Mouse (Mus musculus): Measurements from ENCODE around the gene Ddx39b. TPM values are rescaled to one million over a fixed set of nuclear protein-coding genes. Genes with fewer than 3 reads are reported as not detected.

Ddx39b gene
- polyA plus RNA-seq, 1 experiment from 2014 or later, result 260 TPM

- Histone ChIP-seq H3K4me2 (ENCODE audit: low read depth, low read length) (no peak overlapping the region), H3K36me3 (ENCODE audit: control insufficient read depth, insufficient read depth) (no peaks in the 10 kb centered on the region), H3K4me1 (ENCODE audit: control insufficient read depth, insufficient read depth, low read length) (peaks cover 7% of the 10 kb centered on the region), H3K27ac (ENCODE audit: low read length) (no peak overlapping the region), H3K9me3 (replicated peaks; ENCODE audit: control insufficient read depth, low read length) (no peaks in the 10 kb centered on the region), H3K27me3 (ENCODE audit: control insufficient read depth, insufficient read depth, low read length) (peaks cover 15% of the 10 kb centered on the region), H3K9ac (ENCODE audit: low read length) (no peak overlapping the region), H3K4me3 (ENCODE audit: low read length) (no peak overlapping the region)
- 70% methylated on average over 13 of the region's 13 CpGs for whole genome bisulfite sequencing
- no peak for ATAC-seq (replicated peaks; ENCODE audit: extremely low read depth, insufficient read depth, low FRiP score)
These were observed 20.1 kb downstream of the Ddx39b start for GRCm38 (mm10) chr17:35261651-35262050.

DNA sequence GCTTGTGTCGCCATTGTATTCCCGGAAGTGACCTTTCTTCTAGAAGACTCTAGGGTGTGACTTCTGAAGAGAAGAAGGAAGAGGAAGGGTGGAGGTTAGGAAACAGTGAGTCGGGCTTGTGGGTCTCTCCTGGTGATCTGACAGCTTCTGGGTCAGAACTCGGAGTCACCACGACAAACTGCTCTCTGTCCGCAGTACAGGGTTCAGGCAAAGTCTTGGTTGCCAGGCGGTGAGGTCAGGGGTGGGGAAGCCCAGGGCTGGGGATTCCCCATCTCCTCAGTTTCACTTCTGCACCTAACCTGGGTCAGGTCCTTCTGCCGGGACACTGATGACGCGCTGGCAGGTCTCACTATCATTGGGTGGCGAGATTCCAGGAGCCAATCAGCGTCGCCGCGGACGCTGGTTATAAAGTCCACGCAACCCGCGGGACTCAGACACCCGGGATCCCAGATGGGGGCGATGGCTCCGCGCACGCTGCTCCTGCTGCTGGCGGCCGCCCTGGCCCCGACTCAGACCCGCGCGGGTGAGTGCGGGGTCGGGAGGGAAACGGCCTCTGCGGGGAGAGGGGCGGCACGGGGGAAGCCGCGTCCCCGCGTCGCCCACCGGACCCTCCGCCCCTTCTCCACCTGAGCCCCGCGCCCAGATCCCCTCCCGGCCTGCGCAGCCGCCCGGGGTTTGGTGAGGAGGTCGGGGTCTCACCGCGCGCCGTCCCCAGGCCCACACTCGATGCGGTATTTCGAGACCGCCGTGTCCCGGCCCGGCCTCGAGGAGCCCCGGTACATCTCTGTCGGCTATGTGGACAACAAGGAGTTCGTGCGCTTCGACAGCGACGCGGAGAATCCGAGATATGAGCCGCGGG lies 21.3 kb downstream of the Ddx39b start, which contains the start of gene H2-D1:
H2-D1 (plus strand) TSS at position 67 of the 859 bp plus-strand sequence.
- Histone ChIP-seq H3K4me1 (ENCODE audit: control insufficient read depth, insufficient read depth, low read length) (peaks cover 4% of the 10 kb centered on the region), H3K36me3 (ENCODE audit: control insufficient read depth, insufficient read depth) (no peaks in the 10 kb centered on the region), H3K27ac (ENCODE audit: low read length) (no peak within 1 kb of the TSS), H3K4me2 (ENCODE audit: low read depth, low read length) (peak within 1 kb of the TSS; percentile 100), H3K4me3 (ENCODE audit: low read length) (peak within 1 kb of the TSS; percentile 84), H3K9me3 (replicated peaks; ENCODE audit: control insufficient read depth, low read length) (no peaks in the 10 kb centered on the region), H3K27me3 (ENCODE audit: control insufficient read depth, insufficient read depth, low read length) (peaks cover 15% of the 10 kb centered on the region), H3K9ac (ENCODE audit: low read length) (peak within 1 kb of the TSS; percentile 77)
- WGBS, result 1% methylated on average over 51 of the region's 73 CpGs
- peak; percentile 86 for ATAC-seq (replicated peaks; ENCODE audit: extremely low read depth, insufficient read depth, low FRiP score)

- Histone ChIP-seq H3K4me1 (ENCODE audit: control insufficient read depth, insufficient read depth, low read length) (peaks cover 4% of the 10 kb centered on the region; the same call in 1 of the 2 replicates), H3K9ac (ENCODE audit: low read length) (peak overlapping the region; percentile 77), H3K4me2 (ENCODE audit: low read depth, low read length) (peak overlapping the region; percentile 100), H3K27ac (ENCODE audit: low read length) (no peak overlapping the region), H3K36me3 (ENCODE audit: control insufficient read depth, insufficient read depth) (no peaks in the 10 kb centered on the region), H3K9me3 (replicated peaks; ENCODE audit: control insufficient read depth, low read length) (no peaks in the 10 kb centered on the region), H3K27me3 (ENCODE audit: control insufficient read depth, insufficient read depth, low read length) (peaks cover 15% of the 10 kb centered on the region), H3K4me3 (ENCODE audit: low read length) (peak overlapping the region; percentile 84)
- WGBS, result 2% methylated on average over 31 of the region's 31 CpGs
- 0 out of 2 replicates have a peak, but pooled peaks have one; percentile 9 for ATAC-seq (replicated peaks; ENCODE audit: extremely low read depth, insufficient read depth, low FRiP score)
These were observed 22.0 kb downstream of the Ddx39b start for GRCm38 (mm10) chr17:35263523-35263883.

DNA sequence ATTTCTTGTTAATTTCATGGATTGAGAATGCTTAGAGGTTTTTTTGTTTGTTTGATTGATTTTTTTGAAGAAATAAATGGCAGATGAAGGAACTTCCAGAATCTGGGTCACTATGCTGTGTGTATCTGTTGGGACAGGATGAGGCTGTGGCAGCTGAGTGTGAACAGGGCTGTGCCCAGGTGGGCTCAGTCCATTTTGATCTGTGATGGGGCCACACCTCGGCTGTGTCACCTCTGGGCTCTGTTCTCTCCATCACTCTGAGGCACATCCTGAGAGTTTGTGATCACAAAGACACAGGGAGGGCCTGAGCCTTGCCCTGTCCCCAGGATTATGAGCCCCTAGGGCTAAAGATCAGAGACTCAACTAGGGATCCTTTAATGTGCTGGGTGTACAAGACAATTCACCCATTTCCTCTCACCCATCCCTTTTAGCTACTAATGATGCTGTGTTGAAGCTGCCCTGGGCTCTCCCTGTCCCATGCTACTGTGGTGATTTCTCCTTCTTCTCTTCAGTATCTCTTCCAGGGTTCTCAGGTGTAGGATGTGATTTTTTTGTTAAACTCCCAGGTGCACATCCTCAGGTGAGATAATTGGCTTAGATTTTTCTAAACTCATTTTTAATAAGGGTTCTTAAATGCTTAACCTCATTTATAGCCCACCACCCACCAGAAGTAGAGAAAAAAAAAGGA lies 26.0 kb downstream of the Ddx39b start:
- H3K4me3 ChIP-seq (ENCODE audit: low read length), result no peak overlapping the region
- no peak overlapping the region for H3K4me2 ChIP-seq (ENCODE audit: low read depth, low read length)
- H3K9me3 ChIP-seq (replicated peaks; ENCODE audit: control insufficient read depth, low read length), result no peaks in the 10 kb centered on the region
- H3K27me3 ChIP-seq (ENCODE audit: control insufficient read depth, insufficient read depth, low read length), result peaks cover 8% of the 10 kb centered on the region; the same call in 1 of the 2 replicates
- H3K27ac ChIP-seq (ENCODE audit: low read length), result no peak overlapping the region
- 62% methylated on average over 1 of the region's 1 CpGs for WGBS
- no peak overlapping the region for H3K9ac ChIP-seq (ENCODE audit: low read length)
- ATAC-seq (replicated peaks; ENCODE audit: extremely low read depth, insufficient read depth, low FRiP score), result no peak
- H3K36me3 ChIP-seq (ENCODE audit: control insufficient read depth, insufficient read depth), result no peaks in the 10 kb centered on the region
- peaks cover 2% of the 10 kb centered on the region; the same call in 1 of the 2 replicates for H3K4me1 ChIP-seq (ENCODE audit: control insufficient read depth, insufficient read depth, low read length)

DNA sequence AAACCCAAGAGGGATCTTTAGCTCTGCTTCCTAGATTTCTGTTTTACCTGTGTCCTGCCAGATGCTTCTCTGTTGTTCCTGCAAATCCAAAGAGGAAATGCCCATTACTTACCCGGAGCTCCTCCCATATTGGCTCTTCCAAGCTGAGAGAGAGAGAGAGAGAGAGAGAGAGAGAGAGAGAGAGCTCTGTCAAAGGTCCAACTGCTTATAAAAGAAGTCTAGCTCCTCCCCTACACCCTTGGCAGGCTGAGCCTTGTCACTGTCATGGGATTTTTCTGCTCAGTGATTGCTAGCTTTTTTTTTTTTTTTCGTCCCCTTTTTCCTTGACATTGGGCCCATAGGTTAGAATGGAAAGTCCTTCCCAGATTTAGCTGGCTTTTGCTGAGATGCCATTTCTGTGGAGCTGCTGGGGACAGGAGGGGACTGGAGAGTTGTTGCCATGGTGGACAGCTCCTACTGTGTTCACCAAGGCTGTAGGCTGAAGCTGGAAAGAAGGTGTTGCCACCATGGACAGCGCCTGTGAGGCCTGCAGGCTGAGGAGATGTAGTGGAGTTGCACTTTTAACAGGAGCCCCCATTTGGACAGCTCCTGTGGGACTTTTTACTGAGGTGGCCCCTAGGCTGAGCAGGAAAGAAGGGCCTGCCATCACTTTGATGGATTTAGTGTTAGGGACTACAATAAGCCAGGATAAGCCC lies 28.3 kb downstream of the Ddx39b start:
- peaks cover 2% of the 10 kb centered on the region; the same call in 1 of the 2 replicates for H3K9me3 ChIP-seq (replicated peaks; ENCODE audit: control insufficient read depth, low read length)
- H3K9ac ChIP-seq (ENCODE audit: low read length), result no peak overlapping the region
- H3K27me3 ChIP-seq (ENCODE audit: control insufficient read depth, insufficient read depth, low read length), result peaks cover 2% of the 10 kb centered on the region; the same call in 1 of the 2 replicates
- no peaks in the 10 kb centered on the region for H3K36me3 ChIP-seq (ENCODE audit: control insufficient read depth, insufficient read depth)
- H3K4me3 ChIP-seq (ENCODE audit: low read length), result no peak overlapping the region
- H3K4me2 ChIP-seq (ENCODE audit: low read depth, low read length), result no peak overlapping the region
- ATAC-seq (replicated peaks; ENCODE audit: extremely low read depth, insufficient read depth, low FRiP score), result peak; percentile 41; the same call in 1 of the 2 replicates
- H3K4me1 ChIP-seq (ENCODE audit: control insufficient read depth, insufficient read depth, low read length), result no peaks in the 10 kb centered on the region
- 27% methylated on average over 3 of the region's 3 CpGs for WGBS
- H3K27ac ChIP-seq (ENCODE audit: low read length), result no peak overlapping the region

DNA sequence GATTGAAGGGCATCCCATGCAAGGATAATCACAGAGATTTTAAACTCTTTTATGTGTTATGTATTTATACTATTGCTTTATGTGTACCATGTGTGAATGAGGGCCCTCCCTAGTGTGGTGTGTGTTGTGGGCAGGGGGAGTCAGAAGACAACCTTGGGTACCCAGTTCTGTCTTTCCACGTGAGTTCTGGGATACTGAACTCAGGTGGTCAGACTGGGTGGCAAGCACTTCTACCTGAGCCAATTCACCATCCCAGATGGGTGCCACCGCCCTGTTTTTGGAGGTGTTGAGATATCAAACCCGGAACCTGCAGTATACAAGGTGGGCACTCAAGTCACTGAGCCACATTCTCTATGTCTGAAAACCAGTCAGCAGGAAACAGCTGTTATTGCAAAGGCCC lies 30.7 kb downstream of the Ddx39b start:
- Histone ChIP-seq H3K27me3 (ENCODE audit: control insufficient read depth, insufficient read depth, low read length) (peaks cover 13% of the 10 kb centered on the region), H3K36me3 (ENCODE audit: control insufficient read depth, insufficient read depth) (no peaks in the 10 kb centered on the region), H3K4me2 (ENCODE audit: low read depth, low read length) (no peak overlapping the region), H3K27ac (ENCODE audit: low read length) (no peak overlapping the region), H3K4me1 (ENCODE audit: control insufficient read depth, insufficient read depth, low read length) (no peaks in the 10 kb centered on the region), H3K4me3 (ENCODE audit: low read length) (no peak overlapping the region), H3K9ac (ENCODE audit: low read length) (no peak overlapping the region), H3K9me3 (replicated peaks; ENCODE audit: control insufficient read depth, low read length) (peaks cover 2% of the 10 kb centered on the region; the same call in 1 of the 2 replicates)
- no peak for ATAC-seq (replicated peaks; ENCODE audit: extremely low read depth, insufficient read depth, low FRiP score)
- WGBS, result 61% methylated on average over 3 of the region's 3 CpGs

GRCm38 (mm10) chr17:35274770-35275169 lies 33.2 kb downstream of the Ddx39b start:
- Histone ChIP-seq H3K27me3 (ENCODE audit: control insufficient read depth, insufficient read depth, low read length) (peaks cover 16% of the 10 kb centered on the region), H3K9ac (ENCODE audit: low read length) (no peak overlapping the region), H3K4me1 (ENCODE audit: control insufficient read depth, insufficient read depth, low read length) (no peaks in the 10 kb centered on the region), H3K36me3 (ENCODE audit: control insufficient read depth, insufficient read depth) (no peaks in the 10 kb centered on the region), H3K27ac (ENCODE audit: low read length) (no peak overlapping the region), H3K4me2 (ENCODE audit: low read depth, low read length) (no peak overlapping the region), H3K4me3 (ENCODE audit: low read length) (no peak overlapping the region), H3K9me3 (replicated peaks; ENCODE audit: control insufficient read depth, low read length) (peaks cover 2% of the 10 kb centered on the region; the same call in 1 of the 2 replicates)
- WGBS, result 3% methylated on average over 11 of the region's 11 CpGs
- peak; percentile 28; the same call in 1 of the 2 replicates for ATAC-seq (replicated peaks; ENCODE audit: extremely low read depth, insufficient read depth, low FRiP score)

GRCm38 (mm10) chr17:35276304-35276864 lies 34.8 kb downstream of the Ddx39b start:
- H3K4me1 ChIP-seq (ENCODE audit: control insufficient read depth, insufficient read depth, low read length), result no peaks in the 10 kb centered on the region
- peaks cover 2% of the 10 kb centered on the region; the same call in 1 of the 2 replicates for H3K9me3 ChIP-seq (replicated peaks; ENCODE audit: control insufficient read depth, low read length)
- no peak overlapping the region for H3K4me2 ChIP-seq (ENCODE audit: low read depth, low read length)
- no peaks in the 10 kb centered on the region for H3K36me3 ChIP-seq (ENCODE audit: control insufficient read depth, insufficient read depth)
- no peak overlapping the region for H3K27ac ChIP-seq (ENCODE audit: low read length)
- no peak overlapping the region for H3K9ac ChIP-seq (ENCODE audit: low read length)
- no peak for ATAC-seq (replicated peaks; ENCODE audit: extremely low read depth, insufficient read depth, low FRiP score)
- H3K27me3 ChIP-seq (ENCODE audit: control insufficient read depth, insufficient read depth, low read length), result peaks cover 18% of the 10 kb centered on the region
- 15% methylated on average over 13 of the region's 13 CpGs for WGBS
- H3K4me3 ChIP-seq (ENCODE audit: low read length), result no peak overlapping the region

Data from heart, embryonic 16.5 days (tissue).